Mouse (Mus musculus) layer of hippocampus, adult 2 months (tissue): Measurements from ENCODE around the gene Sufu. TPM values are rescaled to one million over a fixed set of nuclear protein-coding genes. Genes with fewer than 3 reads are reported as not detected.

ENCODE experiments used
- DNase-seq, 2 experiments: peaks; one replicate each; pipeline ENCODE4 v3.0.0; 2022; ENCODE audit warnings: low spot score in 2 of 2
- H3K27ac ChIP-seq: fragments of 200-600 bp; 2 replicates; pipeline ENCODE4 v1.8.1; 2022
- H3K4me3 ChIP-seq: fragments of 200-600 bp; 2 replicates; pipeline ENCODE4 v1.8.1; 2022; ENCODE audit warnings: mild to moderate bottlenecking
- CTCF ChIP-seq: fragments of 200-600 bp; conservative IDR thresholded peaks from 2 replicates; pipeline ENCODE4 v1.8.1; 2022; ENCODE audit warnings: antibody characterized with exemption, mild to moderate bottlenecking, moderate library complexity
- total RNA-seq, 2 experiments: library from RNA; stranded (reverse); gene quantifications; 2 replicates each; pipeline ENCODE4 v1.2.3; 2021

Sufu gene
- total RNA-seq, 2 experiments from 2014 or later: 20.3 to 23.2 TPM

GRCm38 (mm10) chr19:46463446-46463845 is 66.8 kb downstream of the Sufu start:
- Histone ChIP-seq H3K4me3 (no peak overlapping the region), H3K27ac (no peak overlapping the region)
- TF ChIP-seq CTCF: no peak
- no peak for DNase-seq

- Histone ChIP-seq H3K27ac (no peak overlapping the region), H3K4me3 (no peak overlapping the region)
- DNase-seq: no peak
- TF ChIP-seq CTCF: no peak
Observed at GRCm38 (mm10) chr19:46466160-46466559, 69.5 kb downstream of the Sufu start.

GRCm38 (mm10) chr19:46467051-46467503 is 70.4 kb downstream of the Sufu start:
- TF ChIP-seq CTCF: no peak

GRCm38 (mm10) chr19:46470364-46471240 is 73.9 kb downstream of the Sufu start:
- peak overlapping the region; percentile 83 for H3K27ac ChIP-seq

More at GRCm38 (mm10) chr19:46467051-46467503, 70.4 kb downstream of the Sufu start:
- Histone ChIP-seq H3K4me3 (no peak overlapping the region), H3K27ac (no peak overlapping the region)
- no peak for DNase-seq

GRCm38 (mm10) chr19:46471324-46472093 is 74.8 kb downstream of the Sufu start:
- peak overlapping the region; percentile 83 for H3K27ac ChIP-seq
- no peak for DNase-seq
- no peak overlapping the region for H3K4me3 ChIP-seq
- no peak for TF ChIP-seq CTCF

More at GRCm38 (mm10) chr19:46470364-46471240, 73.9 kb downstream of the Sufu start:
- DNase-seq: no peak
- TF ChIP-seq CTCF: no peak
- H3K4me3 ChIP-seq: no peak overlapping the region

- no peak overlapping the region for H3K4me3 ChIP-seq
Observed at GRCm38 (mm10) chr19:46477432-46477845, 80.7 kb downstream of the Sufu start.

GRCm38 (mm10) chr19:46478242-46478641 is 81.5 kb downstream of the Sufu start:
- Histone ChIP-seq H3K27ac (peak overlapping the region; percentile 67), H3K4me3 (no peak overlapping the region)
- no peak for DNase-seq
- no peak for TF ChIP-seq CTCF

More at GRCm38 (mm10) chr19:46477432-46477845, 80.7 kb downstream of the Sufu start:
- DNase-seq: peak; percentile 44
- no peak for TF ChIP-seq CTCF
- peak overlapping the region; percentile 67 for H3K27ac ChIP-seq

- Histone ChIP-seq H3K27ac (peak overlapping the region; percentile 67), H3K4me3 (no peak overlapping the region)
- TF ChIP-seq CTCF: no peak
- DNase-seq: no peak
Observed at GRCm38 (mm10) chr19:46478826-46479225, 82.1 kb downstream of the Sufu start.

GRCm38 (mm10) chr19:46479306-46480075 is 82.8 kb downstream of the Sufu start:
- Histone ChIP-seq H3K4me3 (no peak overlapping the region), H3K27ac (peak overlapping the region; percentile 67)
- no peak for DNase-seq
- TF ChIP-seq CTCF: no peak

GRCm38 (mm10) chr19:46480624-46481345 is 84.1 kb downstream of the Sufu start:
- Histone ChIP-seq H3K4me3 (no peak overlapping the region), H3K27ac (0 out of 2 replicates have a peak overlapping the region, but pooled peaks have one; percentile 25)
- TF ChIP-seq CTCF: no peak
- DNase-seq: no peak

- 0 out of 2 replicates have a peak overlapping the region, but pooled peaks have one; percentile 25 for H3K27ac ChIP-seq
- no peak overlapping the region for H3K4me3 ChIP-seq
- no peak for DNase-seq
- no peak for TF ChIP-seq CTCF
Observed at GRCm38 (mm10) chr19:46481352-46481751, 84.7 kb downstream of the Sufu start.

GRCm38 (mm10) chr19:46481756-46482155 is 85.1 kb downstream of the Sufu start:
- TF ChIP-seq CTCF: no peak
- DNase-seq: no peak
- H3K27ac ChIP-seq: 0 out of 2 replicates have a peak overlapping the region, but pooled peaks have one; percentile 25
- no peak overlapping the region for H3K4me3 ChIP-seq
